Mouse (Mus musculus): Measurements from ENCODE around the gene Spsb3.

Gene Spsb3

GRCm38 (mm10) chr17:24873695-24874404 is 12.6 kb upstream of the Spsb3 start:
- no peak for DNase-seq (ENCODE audit: extremely low spot score, low read depth, low spot score)

- no peak for DNase-seq (ENCODE audit: extremely low spot score, low read depth, low spot score)
Observed at GRCm38 (mm10) chr17:24874405-24874745, 12.1 kb upstream of the Spsb3 start.

- no peak for DNase-seq (ENCODE audit: extremely low spot score, low read depth, low spot score)
Observed at GRCm38 (mm10) chr17:24874989-24875388, 11.5 kb upstream of the Spsb3 start.

- DNase-seq (ENCODE audit: extremely low spot score, low read depth, low spot score): no peak
Observed at GRCm38 (mm10) chr17:24877336-24878116, 8.9 kb upstream of the Spsb3 start.

- DNase-seq (ENCODE audit: extremely low spot score, low read depth, low spot score): no peak
Observed at GRCm38 (mm10) chr17:24878117-24878397, 8.4 kb upstream of the Spsb3 start.

- no peak for DNase-seq (ENCODE audit: extremely low spot score, low read depth, low spot score)
Observed at GRCm38 (mm10) chr17:24878531-24878930, 7.9 kb upstream of the Spsb3 start.

- no peak for DNase-seq (ENCODE audit: extremely low spot score, low read depth, low spot score)
Observed at GRCm38 (mm10) chr17:24881738-24882440, 4.6 kb upstream of the Spsb3 start.

- DNase-seq (ENCODE audit: extremely low spot score, low read depth, low spot score): no peak
Observed at GRCm38 (mm10) chr17:24884391-24884790, 2.1 kb upstream of the Spsb3 start.

GRCm38 (mm10) chr17:24885356-24886133 is 898 bp upstream of the Spsb3 start:
- DNase-seq (ENCODE audit: extremely low spot score, low read depth, low spot score): no peak

- no peak for DNase-seq (ENCODE audit: extremely low spot score, low read depth, low spot score)
Observed at GRCm38 (mm10) chr17:24886932-24887271, 459 bp downstream of the Spsb3 start.

- no peak for DNase-seq (ENCODE audit: extremely low spot score, low read depth, low spot score)
Observed at GRCm38 (mm10) chr17:24887291-24888080, 1.0 kb downstream of the Spsb3 start.

GRCm38 (mm10) chr17:24888862-24889261 is 2.4 kb downstream of the Spsb3 start:
- no peak for DNase-seq (ENCODE audit: extremely low spot score, low read depth, low spot score)

- DNase-seq (ENCODE audit: extremely low spot score, low read depth, low spot score): no peak
Observed at GRCm38 (mm10) chr17:24890151-24891092, 4.0 kb downstream of the Spsb3 start.

- no peak for DNase-seq (ENCODE audit: extremely low spot score, low read depth, low spot score)
Observed at GRCm38 (mm10) chr17:24891321-24891720, 4.9 kb downstream of the Spsb3 start.

GRCm38 (mm10) chr17:24892785-24893184 is 6.3 kb downstream of the Spsb3 start:
- DNase-seq (ENCODE audit: extremely low spot score, low read depth, low spot score): no peak

GRCm38 (mm10) chr17:24893276-24893675 is 6.8 kb downstream of the Spsb3 start:
- DNase-seq (ENCODE audit: extremely low spot score, low read depth, low spot score): no peak

GRCm38 (mm10) chr17:24894061-24894994 is 7.9 kb downstream of the Spsb3 start:
- DNase-seq (ENCODE audit: extremely low spot score, low read depth, low spot score): no peak

- DNase-seq (ENCODE audit: extremely low spot score, low read depth, low spot score): peak; percentile 54
Observed at GRCm38 (mm10) chr17:24894995-24895547, 8.6 kb downstream of the Spsb3 start, which contains the start of the genes Eme2 and Mrps34. Eme2 (minus strand) TSS chr17:24895087. Mrps34 (plus strand) TSS chr17:24895116.
